Mouse (Mus musculus): ENCODE measurements around the gene Zdhhc4. TPM values are rescaled to one million over a fixed set of nuclear protein-coding genes. Genes with fewer than 3 reads are reported as not detected.

Gene Zdhhc4
- polyA plus RNA-seq, 1 experiment = 85.0 TPM

- H3K27ac ChIP-seq (ENCODE audit: insufficient read depth, low read depth, low read length) = no peak overlapping the region
- no peaks in the 10 kb centered on the region for H3K36me3 ChIP-seq (ENCODE audit: control insufficient read depth, insufficient read depth, low read length)
- no peaks in the 10 kb centered on the region for H3K4me1 ChIP-seq (ENCODE audit: control insufficient read depth, insufficient read depth, low read length)
- DNase-seq = no peak
- peaks cover 4% of the 10 kb centered on the region; the same call in 1 of the 2 replicates for H3K27me3 ChIP-seq (replicated peaks; ENCODE audit: control insufficient read depth, insufficient read depth, low read length)
- no peak overlapping the region for H3K4me3 ChIP-seq (ENCODE audit: insufficient read depth, low read depth, low read length)
- 2% methylated on average over 36 of the region's 36 CpGs for WGBS
- TF ChIP-seq POLR2A (IDR thresholded peaks at IDR 0.05; ENCODE audit: low read depth, low read length) = no peak
- no peak for TF ChIP-seq CTCF (conservative IDR thresholded peaks at IDR 0.05; ENCODE audit: insufficient read depth, insufficient read length, low read depth, low read length)
Measured at GRCm38 (mm10) chr5:143369611-143370255, 40.7 kb upstream of the Zdhhc4 start.

- Histone ChIP-seq H3K4me1 (ENCODE audit: control insufficient read depth, insufficient read depth, low read length) (no peaks in the 10 kb centered on the region), H3K27ac (ENCODE audit: insufficient read depth, low read depth, low read length) (no peak overlapping the region), H3K27me3 (replicated peaks; ENCODE audit: control insufficient read depth, insufficient read depth, low read length) (peaks cover 4% of the 10 kb centered on the region; the same call in 1 of the 2 replicates), H3K4me3 (ENCODE audit: insufficient read depth, low read depth, low read length) (no peak overlapping the region), H3K36me3 (ENCODE audit: control insufficient read depth, insufficient read depth, low read length) (no peaks in the 10 kb centered on the region)
- no peak for DNase-seq
- no peak for TF ChIP-seq CTCF (conservative IDR thresholded peaks at IDR 0.05; ENCODE audit: insufficient read depth, insufficient read length, low read depth, low read length)
- 70% methylated on average over 3 of the region's 3 CpGs for WGBS
Measured at GRCm38 (mm10) chr5:143367931-143368330, 38.9 kb upstream of the Zdhhc4 start.

- H3K27me3 ChIP-seq (replicated peaks; ENCODE audit: control insufficient read depth, insufficient read depth, low read length) = no peaks in the 10 kb centered on the region
- H3K36me3 ChIP-seq (ENCODE audit: control insufficient read depth, insufficient read depth, low read length) = no peaks in the 10 kb centered on the region
- H3K27ac ChIP-seq (ENCODE audit: insufficient read depth, low read depth, low read length) = no peak overlapping the region
- no peak for DNase-seq
- 2% methylated on average over 47 of the region's 47 CpGs for WGBS
- TF ChIP-seq CTCF (conservative IDR thresholded peaks at IDR 0.05; ENCODE audit: insufficient read depth, insufficient read length, low read depth, low read length) (no peak), POLR2A (IDR thresholded peaks at IDR 0.05; ENCODE audit: low read depth, low read length) (no peak)
- H3K4me1 ChIP-seq (ENCODE audit: control insufficient read depth, insufficient read depth, low read length) = no peaks in the 10 kb centered on the region
- H3K4me3 ChIP-seq (ENCODE audit: insufficient read depth, low read depth, low read length) = peak overlapping the region; percentile 25; the same call in 1 of the 2 replicates
Measured at GRCm38 (mm10) chr5:143363678-143364615, 34.9 kb upstream of the Zdhhc4 start.

- Histone ChIP-seq H3K27me3 (replicated peaks; ENCODE audit: control insufficient read depth, insufficient read depth, low read length) (no peaks in the 10 kb centered on the region), H3K36me3 (ENCODE audit: control insufficient read depth, insufficient read depth, low read length) (no peaks in the 10 kb centered on the region), H3K4me3 (ENCODE audit: insufficient read depth, low read depth, low read length) (no peak overlapping the region), H3K27ac (ENCODE audit: insufficient read depth, low read depth, low read length) (no peak overlapping the region), H3K4me1 (ENCODE audit: control insufficient read depth, insufficient read depth, low read length) (no peaks in the 10 kb centered on the region)
- TF ChIP-seq CTCF (conservative IDR thresholded peaks at IDR 0.05; ENCODE audit: insufficient read depth, insufficient read length, low read depth, low read length) = no peak
- TF ChIP-seq POLR2A (IDR thresholded peaks at IDR 0.05; ENCODE audit: low read depth, low read length) = no peak
- 61% methylated on average over 7 of the region's 7 CpGs for WGBS
- DNase-seq = no peak
Measured at GRCm38 (mm10) chr5:143361428-143361827, 32.4 kb upstream of the Zdhhc4 start.

GRCm38 (mm10) chr5:143360000-143360399 is 30.9 kb upstream of the Zdhhc4 start:
- no peak overlapping the region for H3K27ac ChIP-seq (ENCODE audit: insufficient read depth, low read depth, low read length)
- no peaks in the 10 kb centered on the region for H3K36me3 ChIP-seq (ENCODE audit: control insufficient read depth, insufficient read depth, low read length)
- TF ChIP-seq POLR2A (IDR thresholded peaks at IDR 0.05; ENCODE audit: low read depth, low read length) (no peak), CTCF (conservative IDR thresholded peaks at IDR 0.05; ENCODE audit: insufficient read depth, insufficient read length, low read depth, low read length) (peak; percentile 39)
- no peak overlapping the region for H3K4me3 ChIP-seq (ENCODE audit: insufficient read depth, low read depth, low read length)
- no peak for DNase-seq
- H3K4me1 ChIP-seq (ENCODE audit: control insufficient read depth, insufficient read depth, low read length) = no peaks in the 10 kb centered on the region
- WGBS = 73% methylated on average over 5 of the region's 5 CpGs
- no peaks in the 10 kb centered on the region for H3K27me3 ChIP-seq (replicated peaks; ENCODE audit: control insufficient read depth, insufficient read depth, low read length)

GRCm38 (mm10) chr5:143359263-143359662 is 30.2 kb upstream of the Zdhhc4 start:
- Histone ChIP-seq H3K4me1 (ENCODE audit: control insufficient read depth, insufficient read depth, low read length) (no peaks in the 10 kb centered on the region), H3K27me3 (replicated peaks; ENCODE audit: control insufficient read depth, insufficient read depth, low read length) (no peaks in the 10 kb centered on the region), H3K4me3 (ENCODE audit: insufficient read depth, low read depth, low read length) (no peak overlapping the region), H3K27ac (ENCODE audit: insufficient read depth, low read depth, low read length) (no peak overlapping the region), H3K36me3 (ENCODE audit: control insufficient read depth, insufficient read depth, low read length) (no peaks in the 10 kb centered on the region)
- TF ChIP-seq CTCF (conservative IDR thresholded peaks at IDR 0.05; ENCODE audit: insufficient read depth, insufficient read length, low read depth, low read length) = no peak
- no peak for TF ChIP-seq POLR2A (IDR thresholded peaks at IDR 0.05; ENCODE audit: low read depth, low read length)
- WGBS = 33% methylated on average over 7 of the region's 7 CpGs
- DNase-seq = no peak

GRCm38 (mm10) chr5:143357564-143357963 is 28.5 kb upstream of the Zdhhc4 start:
- no peak for DNase-seq
- H3K4me3 ChIP-seq (ENCODE audit: insufficient read depth, low read depth, low read length) = no peak overlapping the region
- no peak for TF ChIP-seq POLR2A (IDR thresholded peaks at IDR 0.05; ENCODE audit: low read depth, low read length)
- TF ChIP-seq CTCF (conservative IDR thresholded peaks at IDR 0.05; ENCODE audit: insufficient read depth, insufficient read length, low read depth, low read length) = no peak
- WGBS = 9% methylated on average over 28 of the region's 28 CpGs
- no peaks in the 10 kb centered on the region for H3K4me1 ChIP-seq (ENCODE audit: control insufficient read depth, insufficient read depth, low read length)
- no peak overlapping the region for H3K27ac ChIP-seq (ENCODE audit: insufficient read depth, low read depth, low read length)
- H3K36me3 ChIP-seq (ENCODE audit: control insufficient read depth, insufficient read depth, low read length) = no peaks in the 10 kb centered on the region
- H3K27me3 ChIP-seq (replicated peaks; ENCODE audit: control insufficient read depth, insufficient read depth, low read length) = no peaks in the 10 kb centered on the region
